Mouse (Mus musculus) liver, postnatal 0 days (tissue): ENCODE results near the gene Nfib. TPM values are rescaled to one million over a fixed set of nuclear protein-coding genes. Genes with fewer than 3 reads are reported as not detected.

ENCODE experiments used
- ATAC-seq: fragments of 200-750 bp; cut with Nextera tagmentation; 2 replicates; pipeline ENCODE4 v1.8.0; 2017; ENCODE audit warnings: mild to moderate bottlenecking, moderate library complexity
- DNase-seq: peaks from one replicate; pipeline ENCODE4 v3.0.0-alpha.2; 2016
- H3K27ac ChIP-seq: fragments of 300-500 bp; sonication (generic); 2 replicates; pipeline ENCODE4 v1.5.1; 2014; ENCODE audit warnings: antibody characterized with exemption, moderate library complexity, mild to moderate bottlenecking, low read depth
- H3K27me3 ChIP-seq: fragments of 300-500 bp; sonication (generic); 2 replicates; pipeline ENCODE4 v1.6.1; 2014; ENCODE audit warnings: low read length, control low read depth, mixed read lengths; ENCODE audit not compliant: insufficient read depth
- H3K36me3 ChIP-seq: fragments of 300-500 bp; sonication (generic); replicated peaks from 2 replicates; pipeline ENCODE4 v1.6.1; 2014; ENCODE audit warnings: mild to moderate bottlenecking, control low read depth, low read length, moderate library complexity, mixed read lengths; ENCODE audit not compliant: insufficient read depth
- H3K4me1 ChIP-seq: fragments of 300-500 bp; sonication (generic); 2 replicates; pipeline ENCODE4 v1.6.1; 2014; ENCODE audit warnings: antibody characterized with exemption, mild to moderate bottlenecking, control low read depth; ENCODE audit not compliant: insufficient read depth
- H3K4me2 ChIP-seq: fragments of 300-500 bp; sonication (generic); 2 replicates; pipeline ENCODE4 v1.6.1; 2014; ENCODE audit warnings: low read depth, mild to moderate bottlenecking, low read length, moderate library complexity, mixed read lengths
- H3K4me3 ChIP-seq: fragments of 300-500 bp; sonication (generic); 2 replicates; pipeline ENCODE4 v1.5.1; 2014; ENCODE audit warnings: low read depth, low read length
- H3K9ac ChIP-seq: fragments of 300-500 bp; sonication (generic); replicated peaks from 2 replicates; pipeline ENCODE4 v1.6.1; 2014; ENCODE audit warnings: mild to moderate bottlenecking, moderate library complexity
- H3K9me3 ChIP-seq: fragments of 300-500 bp; sonication (generic); 2 replicates; pipeline ENCODE4 v1.6.1; 2016; ENCODE audit warnings: mild to moderate bottlenecking, control low read depth, low read length, mixed read lengths
- CTCF ChIP-seq: sonication (generic); IDR thresholded peaks from 2 replicates; pipeline ENCODE4 v1.5.1; 2016; ENCODE audit warnings: antibody characterized with exemption, low read depth
- EP300 ChIP-seq: IDR thresholded peaks from 2 replicates; pipeline ENCODE4 v1.6.1; 2016; ENCODE audit warnings: antibody characterized with exemption, low read depth, mild to moderate bottlenecking
- WGBS: fragments of 180-500 bp; shearing (Covaris S2); extraction: QIAGEN DNeasy Blood & Tissue Kit; methylation state at CpG from one replicate; pipeline ENCODE4 v1.1.7; 2014; ENCODE audit not compliant: insufficient replicate concordance; 5-methylcytosine and 5-hydroxymethylcytosine counted together
- polyA plus RNA-seq: library from polyadenylated mRNA; unstranded; fragments of >200 nt; fragmentation: Nextera tagmentation; extraction: Ambion mirVana; gene quantifications from 2 replicates; pipeline ENCODE4 v1.2.1, GENCODE M21; 2015

The Nfib gene
- polyA plus RNA-seq, 1 experiment from 2014 or later, result 8.3 TPM

DNA sequence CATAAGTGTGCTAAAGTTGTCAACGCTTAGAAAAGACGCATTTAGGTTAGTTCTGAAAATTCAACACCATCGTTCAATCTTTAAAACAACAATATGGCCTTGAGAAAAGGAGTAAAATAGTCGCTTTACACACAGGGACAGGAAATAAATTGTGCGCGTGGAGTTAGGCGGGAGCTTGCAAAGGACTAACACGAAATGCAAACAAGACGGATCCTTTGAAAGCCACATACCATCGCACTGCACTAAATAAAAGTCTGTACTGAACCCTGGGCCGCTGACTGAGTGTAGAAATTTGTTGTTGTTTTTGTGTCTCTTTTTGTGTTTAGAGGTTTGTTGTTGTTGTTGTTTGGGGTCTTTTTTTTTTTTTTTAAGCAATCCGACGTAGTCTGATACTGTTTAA, 193.2 kb downstream of the Nfib start:
- H3K9me3 ChIP-seq, result no peaks in the 10 kb centered on the region
- H3K36me3 ChIP-seq, result no peaks in the 10 kb centered on the region
- no peak for ATAC-seq
- H3K4me2 ChIP-seq, result peak overlapping the region; percentile 80
- DNase-seq, result no peak
- peaks cover 7% of the 10 kb centered on the region; the same call in 1 of the 2 replicates for H3K4me1 ChIP-seq
- peaks cover 14% of the 10 kb centered on the region for H3K27me3 ChIP-seq
- peak overlapping the region; percentile 90 for H3K27ac ChIP-seq
- TF ChIP-seq CTCF, result no peak
- TF ChIP-seq EP300, result no peak
- H3K9ac ChIP-seq, result peak overlapping the region; percentile 60
- H3K4me3 ChIP-seq, result peak overlapping the region; percentile 50
- WGBS, result 2% methylated on average over 13 of the region's 13 CpGs

DNA sequence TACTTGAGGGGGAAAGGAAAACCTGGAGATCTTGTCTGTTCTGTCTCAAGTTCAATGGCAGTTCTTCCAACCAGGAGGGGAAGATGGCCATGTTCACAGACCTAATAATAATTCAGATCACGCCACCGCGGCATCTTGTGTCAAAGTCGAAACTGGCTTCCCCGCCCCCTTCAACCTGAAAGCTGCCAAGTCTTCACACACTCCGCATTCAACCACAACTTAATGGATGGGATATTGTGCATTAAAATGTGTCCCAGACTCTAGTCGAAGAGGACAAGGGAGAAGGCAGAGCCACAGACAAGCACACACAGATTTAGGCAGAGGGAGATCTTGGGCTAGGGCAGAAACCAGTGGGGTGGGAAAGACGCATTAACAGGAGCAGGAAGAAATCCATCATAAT, 194.0 kb downstream of the Nfib start:
- Histone ChIP-seq H3K4me3 (peak overlapping the region; percentile 50), H3K27me3 (peaks cover 14% of the 10 kb centered on the region), H3K4me1 (peaks cover 7% of the 10 kb centered on the region; the same call in 1 of the 2 replicates), H3K9me3 (no peaks in the 10 kb centered on the region), H3K9ac (peak overlapping the region; percentile 47), H3K36me3 (no peaks in the 10 kb centered on the region), H3K27ac (peak overlapping the region; percentile 90), H3K4me2 (peak overlapping the region; percentile 80)
- DNase-seq (peak; percentile 32), ATAC-seq (no peak)
- TF ChIP-seq CTCF (no peak), EP300 (no peak)
- WGBS, result 1% methylated on average over 8 of the region's 8 CpGs

DNA sequence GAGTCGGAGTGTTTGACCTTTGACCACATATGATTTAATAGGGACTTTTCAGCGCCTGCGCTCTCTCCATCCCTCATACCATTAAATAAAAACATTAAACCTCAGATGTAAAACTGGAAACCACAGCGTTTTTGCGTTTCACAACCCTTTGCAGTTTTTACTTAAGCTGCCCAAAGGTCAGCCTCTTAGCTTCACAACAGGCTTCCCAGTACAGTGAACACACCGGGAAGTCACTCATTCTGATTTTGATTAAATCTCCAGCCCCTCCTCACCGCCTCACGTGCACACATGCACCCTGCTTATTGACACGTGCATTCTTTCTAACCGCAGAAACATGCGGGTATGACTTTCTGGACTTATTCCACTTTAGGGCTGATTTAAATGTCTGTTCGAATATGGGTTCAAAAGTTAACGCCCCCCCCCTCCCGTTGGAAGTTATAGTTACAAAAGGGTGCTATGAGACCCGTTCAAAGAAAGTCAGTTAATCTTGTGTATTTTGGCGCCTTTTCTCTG, 194.5 kb downstream of the Nfib start:
- no peaks in the 10 kb centered on the region for H3K9me3 ChIP-seq
- peaks cover 16% of the 10 kb centered on the region for H3K27me3 ChIP-seq
- 7% methylated on average over 16 of the region's 16 CpGs for WGBS
- H3K27ac ChIP-seq, result peak overlapping the region; percentile 90
- peak overlapping the region; percentile 47 for H3K9ac ChIP-seq
- no peaks in the 10 kb centered on the region for H3K36me3 ChIP-seq
- peak; percentile 18; the same call in 1 of the 2 replicates for TF ChIP-seq EP300
- no peak for TF ChIP-seq CTCF
- peak overlapping the region; percentile 50 for H3K4me3 ChIP-seq
- peak overlapping the region; percentile 80 for H3K4me2 ChIP-seq
- H3K4me1 ChIP-seq, result peaks cover 7% of the 10 kb centered on the region; the same call in 1 of the 2 replicates
- peak; percentile 32 for DNase-seq
- ATAC-seq, result no peak

DNA sequence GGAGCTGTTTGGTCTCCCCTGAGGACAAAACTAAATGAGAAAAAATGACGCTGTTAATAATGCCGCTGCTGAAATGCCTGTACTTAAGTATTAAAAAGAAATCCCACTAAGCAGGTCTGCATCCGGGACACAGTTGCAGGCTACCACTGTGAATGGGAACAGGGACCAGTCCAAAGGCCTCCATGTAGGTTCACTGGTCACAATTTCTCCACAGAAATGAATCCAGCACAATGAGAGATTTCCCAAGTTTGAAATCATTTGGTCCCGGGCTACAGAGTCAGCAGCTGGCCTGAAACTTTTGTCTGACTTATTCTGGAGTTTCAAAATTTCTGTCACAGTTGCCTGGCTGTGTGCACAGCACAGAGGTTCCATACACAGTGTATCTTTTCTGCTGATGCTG, 195.8 kb downstream of the Nfib start:
- ATAC-seq, result no peak
- Histone ChIP-seq H3K27me3 (peaks cover 28% of the 10 kb centered on the region), H3K27ac (peak overlapping the region; percentile 62), H3K4me1 (peaks cover 7% of the 10 kb centered on the region; the same call in 1 of the 2 replicates), H3K9me3 (no peaks in the 10 kb centered on the region), H3K4me3 (no peak overlapping the region), H3K4me2 (peak overlapping the region; percentile 75; the same call in 1 of the 2 replicates), H3K36me3 (no peaks in the 10 kb centered on the region), H3K9ac (no peak overlapping the region)
- DNase-seq, result no peak
- no peak for TF ChIP-seq EP300
- TF ChIP-seq CTCF, result no peak
- 42% methylated on average over 4 of the region's 4 CpGs for WGBS

DNA sequence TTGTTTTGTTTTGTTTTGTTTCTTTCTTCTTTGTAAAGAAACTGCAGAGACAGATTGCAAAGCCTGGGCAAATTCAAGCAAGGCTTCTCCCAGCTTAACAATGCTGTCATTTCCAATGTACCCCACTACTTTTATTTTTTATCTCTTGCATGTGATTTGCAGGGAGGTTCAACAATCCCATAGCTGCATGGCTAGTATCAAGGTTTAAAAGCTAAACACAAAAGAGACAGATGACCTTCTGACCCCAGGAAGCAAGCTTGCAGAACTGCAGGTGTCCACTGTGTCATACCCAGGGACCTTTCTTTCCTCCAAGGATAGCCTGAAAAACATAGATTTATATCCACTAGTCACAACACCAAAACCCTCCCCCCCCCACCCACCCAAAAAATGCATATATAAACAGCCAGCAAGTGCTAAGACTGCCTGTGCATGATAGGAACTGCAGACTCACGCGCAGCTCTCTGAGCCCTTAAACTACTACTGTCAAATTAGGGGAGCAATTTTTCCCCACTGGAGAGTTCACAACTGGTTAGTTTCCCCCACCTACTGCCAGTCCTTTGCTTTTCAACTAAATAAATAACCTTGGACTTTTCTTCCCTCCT, 196.3 kb downstream of the Nfib start:
- 0 out of 2 replicates have a peak, but pooled peaks cover 5% of the 10 kb centered on the region for H3K4me1 ChIP-seq
- no peaks in the 10 kb centered on the region for H3K9me3 ChIP-seq
- TF ChIP-seq CTCF, result no peak
- TF ChIP-seq EP300, result no peak
- peak overlapping the region; percentile 7; the same call in 1 of the 2 replicates for H3K4me3 ChIP-seq
- H3K36me3 ChIP-seq, result no peaks in the 10 kb centered on the region
- H3K27ac ChIP-seq, result peak overlapping the region; percentile 62
- ATAC-seq (no peak), DNase-seq (no peak)
- H3K9ac ChIP-seq, result no peak overlapping the region
- H3K4me2 ChIP-seq, result peak overlapping the region; percentile 75
- peaks cover 33% of the 10 kb centered on the region for H3K27me3 ChIP-seq
- WGBS, result 66% methylated on average over 2 of the region's 2 CpGs

DNA sequence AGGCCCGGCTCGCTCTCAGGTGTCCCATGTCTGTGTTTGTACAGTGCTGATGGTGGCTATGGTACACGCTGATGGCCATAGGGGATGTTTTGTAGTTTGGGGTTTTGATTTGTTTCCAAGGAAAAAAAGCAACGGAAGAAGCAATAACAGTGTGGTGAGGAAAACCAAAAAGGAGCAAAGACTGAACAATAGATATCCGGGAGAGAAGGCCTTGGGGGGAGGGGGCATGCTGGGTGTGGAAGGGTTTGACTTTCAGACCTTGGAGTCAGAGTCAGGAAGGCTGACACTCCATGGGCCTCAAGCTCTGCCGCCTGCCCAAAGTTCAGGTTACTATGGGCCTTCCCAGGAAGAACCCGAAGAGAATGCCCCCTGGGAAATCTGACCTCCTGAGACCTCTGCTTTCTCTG, 197.3 kb downstream of the Nfib start:
- Histone ChIP-seq H3K4me3 (peak overlapping the region; percentile 71), H3K4me1 (0 out of 2 replicates have a peak, but pooled peaks cover 5% of the 10 kb centered on the region), H3K9ac (peak overlapping the region; percentile 46), H3K27ac (peak overlapping the region; percentile 98), H3K27me3 (peaks cover 40% of the 10 kb centered on the region), H3K4me2 (peak overlapping the region; percentile 75), H3K36me3 (no peaks in the 10 kb centered on the region), H3K9me3 (no peaks in the 10 kb centered on the region)
- no peak for ATAC-seq
- no peak for TF ChIP-seq EP300
- 33% methylated on average over 7 of the region's 7 CpGs for WGBS
- DNase-seq, result no peak
